Mouse (Mus musculus) heart, embryonic 13.5 days (tissue): ENCODE measurements around the gene Kctd12. TPM values are rescaled to one million over a fixed set of nuclear protein-coding genes. Genes with fewer than 3 reads are reported as not detected.

Experiments used
- ATAC-seq: fragments of 200-750 bp; cut with Nextera tagmentation; 2 replicates; pipeline ENCODE4 v1.8.0; 2017; ENCODE audit warnings: moderate TSS enrichment; ENCODE audit not compliant: insufficient number of reproducible peaks, low FRiP score, low TSS enrichment; ENCODE audit errors: extremely low read depth
- H3K27ac ChIP-seq: fragments of 300-500 bp; sonication (generic); replicated peaks from 2 replicates; pipeline ENCODE4 v1.5.1; 2015; ENCODE audit warnings: moderate library complexity, mild to moderate bottlenecking, inconsistent platforms
- H3K27me3 ChIP-seq: fragments of 300-500 bp; sonication (generic); replicated peaks from 2 replicates; pipeline ENCODE4 v1.6.1; 2015; ENCODE audit warnings: mild to moderate bottlenecking, inconsistent platforms
- H3K36me3 ChIP-seq: fragments of 300-500 bp; sonication (generic); 2 replicates; pipeline ENCODE4 v1.6.1; 2015; ENCODE audit warnings: mild to moderate bottlenecking, inconsistent platforms
- H3K4me1 ChIP-seq: fragments of 300-500 bp; sonication (generic); 2 replicates; pipeline ENCODE4 v1.6.1; 2015; ENCODE audit warnings: inconsistent platforms
- H3K4me2 ChIP-seq: fragments of 300-500 bp; sonication (generic); 2 replicates; pipeline ENCODE4 v1.6.1; 2015; ENCODE audit warnings: inconsistent platforms, mild to moderate bottlenecking, moderate library complexity
- H3K4me3 ChIP-seq: fragments of 300-500 bp; sonication (generic); 2 replicates; pipeline ENCODE4 v1.5.1; 2015; ENCODE audit warnings: moderate library complexity, mild to moderate bottlenecking, inconsistent platforms
- H3K9ac ChIP-seq: fragments of 300-500 bp; sonication (generic); 2 replicates; pipeline ENCODE4 v1.6.1; 2015; ENCODE audit warnings: inconsistent platforms, mild to moderate bottlenecking, moderate library complexity
- H3K9me3 ChIP-seq: fragments of 300-500 bp; sonication (generic); 2 replicates; pipeline ENCODE4 v1.6.1; 2016; ENCODE audit warnings: inconsistent platforms
- WGBS: fragments of 180-500 bp; shearing (Covaris S2); methylation state at CpG from one replicate; pipeline ENCODE4 v1.1.7; 2015; ENCODE audit warnings: mixed read lengths; 5-methylcytosine and 5-hydroxymethylcytosine counted together
- polyA plus RNA-seq: library from polyadenylated mRNA; unstranded; fragments of >200 nt; fragmentation: Nextera tagmentation; extraction: Ambion mirVana; gene quantifications from 2 replicates; pipeline ENCODE4 v1.2.1, GENCODE M21; 2015

Kctd12 gene
- polyA plus RNA-seq, result 3.8 and 6.9 TPM in 2 replicates

DNA sequence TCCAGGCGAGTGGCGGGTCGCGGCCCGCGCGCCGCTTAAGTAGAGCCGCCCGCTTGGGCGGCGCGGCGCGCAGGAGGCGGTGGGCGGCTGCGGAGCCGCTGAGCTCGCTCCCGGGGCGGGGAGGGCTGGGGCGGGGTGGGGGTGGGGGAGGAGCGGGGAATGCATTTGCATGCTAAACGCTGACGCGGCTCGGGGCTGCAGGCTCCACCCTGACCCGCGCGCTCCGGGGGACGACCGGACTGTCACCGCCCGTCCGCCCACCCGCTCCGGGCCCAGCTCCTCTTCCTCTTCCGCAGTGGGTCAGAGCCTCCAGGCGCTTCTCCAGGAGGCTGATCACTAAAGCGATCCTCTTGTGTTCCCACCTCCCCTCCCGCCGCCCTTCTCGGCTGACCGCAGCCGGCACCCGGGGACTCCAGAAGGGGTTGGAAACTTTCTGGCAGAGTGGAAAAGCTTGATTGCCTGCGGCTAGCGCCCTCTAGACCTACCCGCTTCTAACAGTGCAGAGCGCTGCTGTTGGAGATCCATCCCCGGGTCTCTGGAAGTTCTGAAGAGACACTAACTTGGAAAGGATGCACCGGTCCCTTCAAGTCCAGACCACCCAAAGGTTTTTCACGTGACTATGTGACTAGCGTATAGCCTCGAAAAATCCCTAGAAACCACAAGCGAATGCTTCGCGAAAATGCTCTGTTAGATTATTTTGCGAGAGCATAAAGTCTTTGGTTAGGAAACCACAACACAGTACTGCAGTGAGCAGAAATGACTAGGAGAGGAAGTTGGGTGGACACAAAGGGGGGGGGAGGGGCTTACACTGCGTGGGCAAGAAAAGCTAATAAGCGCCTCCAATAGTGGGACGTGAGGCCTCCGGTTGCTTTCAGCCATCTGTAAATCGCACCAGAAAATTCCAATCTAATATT lies at the start of gene Kctd12:
Gene Kctd12 (minus strand): TSS at position 11 of the 914 bp plus-strand sequence.
- H3K4me3 ChIP-seq, result peak within 1 kb of the TSS; percentile 68
- WGBS, result 2% methylated on average over 62 of the region's 66 CpGs
- no peaks in the 10 kb centered on the region for H3K36me3 ChIP-seq
- peak within 1 kb of the TSS; percentile 96 for H3K27ac ChIP-seq
- H3K9me3 ChIP-seq, result no peaks in the 10 kb centered on the region
- peak within 1 kb of the TSS; percentile 88 for H3K9ac ChIP-seq
- peak within 1 kb of the TSS; percentile 98 for H3K4me2 ChIP-seq
- H3K4me1 ChIP-seq, result peaks cover 20% of the 10 kb centered on the region
- peak; percentile 84 for ATAC-seq
- no peaks in the 10 kb centered on the region for H3K27me3 ChIP-seq

DNA sequence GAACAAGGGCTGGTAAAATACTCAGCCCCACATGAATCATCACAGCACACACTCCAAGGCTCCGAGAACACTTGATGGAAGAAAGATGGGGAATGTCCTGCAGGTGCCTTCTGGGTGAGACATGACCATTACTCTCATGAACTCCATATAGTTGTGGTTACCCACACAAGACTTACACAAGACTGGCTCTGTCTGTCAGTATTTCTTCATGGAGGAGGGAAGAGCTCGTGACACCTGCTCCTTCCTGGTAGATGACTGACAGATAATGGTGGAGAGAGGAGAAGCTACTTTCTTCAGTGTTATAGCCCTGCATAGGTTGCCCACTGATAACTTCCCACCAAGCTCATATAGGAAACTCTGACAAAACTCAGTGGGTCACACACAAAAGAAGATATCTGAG lies 46.8 kb upstream of the Kctd12 start:
- no peak for ATAC-seq
- no peak overlapping the region for H3K27ac ChIP-seq
- H3K9me3 ChIP-seq, result no peaks in the 10 kb centered on the region
- H3K4me2 ChIP-seq, result no peak overlapping the region
- peaks cover 2% of the 10 kb centered on the region; the same call in 1 of the 2 replicates for H3K4me1 ChIP-seq
- no peaks in the 10 kb centered on the region for H3K27me3 ChIP-seq
- WGBS, result 63% methylated on average over 2 of the region's 2 CpGs
- H3K36me3 ChIP-seq, result no peaks in the 10 kb centered on the region
- H3K9ac ChIP-seq, result no peak overlapping the region
- no peak overlapping the region for H3K4me3 ChIP-seq

DNA sequence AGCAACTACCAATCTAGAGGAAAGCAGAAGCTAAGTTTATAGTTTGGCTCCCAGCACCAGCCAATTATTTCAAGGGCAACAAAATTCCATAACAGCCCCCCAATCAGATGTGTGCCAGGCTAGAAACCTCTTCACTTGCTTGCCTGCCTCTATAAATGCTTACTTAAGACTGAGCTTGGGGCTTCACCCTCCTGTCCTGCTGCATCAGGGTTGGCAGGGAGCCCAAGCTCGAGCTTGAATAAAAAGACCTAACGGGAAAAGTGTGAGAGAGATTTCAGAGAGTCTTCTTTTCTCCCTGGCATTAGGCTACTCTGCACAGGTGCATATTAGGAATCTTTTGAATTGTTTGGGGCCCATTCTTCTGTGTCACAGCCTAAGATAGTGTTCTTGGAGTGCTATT lies 37.6 kb upstream of the Kctd12 start:
- 45% methylated on average over 2 of the region's 2 CpGs for WGBS
- no peak for ATAC-seq

DNA sequence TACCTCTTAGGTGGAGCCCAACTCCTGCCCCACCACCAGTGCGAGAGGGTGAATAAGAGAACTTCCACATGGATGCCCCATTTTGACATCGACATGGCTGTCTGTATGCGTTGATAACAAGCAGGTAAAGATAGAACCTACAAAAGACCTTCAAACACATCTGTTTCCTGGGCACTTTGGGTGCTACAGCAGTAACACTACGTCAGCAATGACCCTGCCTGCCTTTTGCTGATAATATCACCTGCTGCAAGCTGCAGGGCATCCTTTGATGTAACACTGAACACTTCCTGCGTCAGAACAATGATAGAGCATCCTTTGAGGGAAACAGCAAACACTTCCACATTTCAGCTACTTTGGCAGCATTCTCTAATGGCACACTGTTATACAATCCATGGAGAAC lies 34.6 kb upstream of the Kctd12 start:
- Histone ChIP-seq H3K36me3 (no peaks in the 10 kb centered on the region), H3K4me3 (no peak overlapping the region), H3K4me1 (no peaks in the 10 kb centered on the region; the same call in 1 of the 2 replicates), H3K9me3 (no peaks in the 10 kb centered on the region), H3K4me2 (no peak overlapping the region), H3K27me3 (no peaks in the 10 kb centered on the region), H3K9ac (no peak overlapping the region), H3K27ac (no peak overlapping the region)
- 47% methylated on average over 5 of the region's 5 CpGs for WGBS
- ATAC-seq, result no peak

More for the DNA sequence above, 37.6 kb upstream of the Kctd12 start:
- Histone ChIP-seq H3K27ac (no peak overlapping the region), H3K9ac (no peak overlapping the region), H3K36me3 (no peaks in the 10 kb centered on the region), H3K4me3 (no peak overlapping the region), H3K9me3 (no peaks in the 10 kb centered on the region), H3K4me1 (no peaks in the 10 kb centered on the region; the same call in 1 of the 2 replicates), H3K4me2 (no peak overlapping the region), H3K27me3 (no peaks in the 10 kb centered on the region)

DNA sequence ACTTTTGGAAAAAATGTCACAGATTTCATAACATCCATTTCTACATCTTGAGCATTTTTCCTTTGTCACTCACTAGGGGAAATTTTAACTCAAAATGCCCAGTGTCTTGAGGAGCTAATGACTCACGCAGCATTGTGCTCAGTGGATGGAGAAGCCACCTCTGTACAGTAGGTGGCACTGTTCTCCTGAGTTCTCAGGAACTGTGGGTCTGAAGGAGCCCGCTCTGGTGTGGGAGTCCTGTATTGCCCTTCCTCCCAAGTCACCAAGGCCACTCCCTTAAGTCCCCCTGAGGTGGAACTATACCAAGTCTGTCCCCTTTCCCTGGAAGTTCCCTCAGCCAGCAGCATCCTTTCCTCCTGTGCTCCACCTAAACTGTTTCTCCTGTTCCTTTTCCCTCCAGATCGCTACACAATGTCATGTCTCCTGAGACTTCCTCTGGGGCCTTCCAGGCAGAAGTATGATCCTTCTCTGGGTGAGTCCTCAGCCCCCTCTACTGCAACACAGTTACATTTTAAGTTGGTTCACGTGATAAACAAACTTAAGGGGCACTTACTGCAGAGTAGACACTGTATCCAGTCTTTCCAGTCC lies 30.2 kb upstream of the Kctd12 start:
- no peak overlapping the region for H3K9ac ChIP-seq
- H3K4me3 ChIP-seq, result no peak overlapping the region
- H3K9me3 ChIP-seq, result no peaks in the 10 kb centered on the region
- ATAC-seq, result peak; percentile 46; the same call in 1 of the 2 replicates
- no peaks in the 10 kb centered on the region for H3K36me3 ChIP-seq
- H3K4me1 ChIP-seq, result no peaks in the 10 kb centered on the region
- H3K27ac ChIP-seq, result no peak overlapping the region
- WGBS, result 26% methylated on average over 4 of the region's 4 CpGs
- H3K27me3 ChIP-seq, result no peaks in the 10 kb centered on the region
- H3K4me2 ChIP-seq, result no peak overlapping the region

DNA sequence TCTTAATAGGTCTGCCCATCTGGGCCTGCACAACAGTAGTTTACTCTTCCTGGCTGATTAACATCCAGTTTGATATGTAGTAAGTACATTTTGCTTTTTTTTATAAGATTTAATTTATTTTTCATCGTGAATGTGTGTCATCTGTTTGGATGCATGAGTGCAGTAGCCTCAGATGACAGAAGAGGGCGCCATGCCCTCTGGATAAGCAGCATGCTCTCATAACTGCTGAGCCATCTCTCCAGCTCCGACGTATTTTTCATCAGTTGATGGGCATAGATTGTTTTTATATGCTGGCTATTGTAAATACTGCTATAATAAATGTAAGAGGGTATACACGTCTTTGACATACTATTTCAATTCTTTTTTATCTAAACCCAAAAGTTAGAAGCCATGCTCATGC lies 29.3 kb upstream of the Kctd12 start:
- no peaks in the 10 kb centered on the region for H3K9me3 ChIP-seq
- no peak for ATAC-seq
- WGBS, result 33% methylated on average over 5 of the region's 5 CpGs

DNA sequence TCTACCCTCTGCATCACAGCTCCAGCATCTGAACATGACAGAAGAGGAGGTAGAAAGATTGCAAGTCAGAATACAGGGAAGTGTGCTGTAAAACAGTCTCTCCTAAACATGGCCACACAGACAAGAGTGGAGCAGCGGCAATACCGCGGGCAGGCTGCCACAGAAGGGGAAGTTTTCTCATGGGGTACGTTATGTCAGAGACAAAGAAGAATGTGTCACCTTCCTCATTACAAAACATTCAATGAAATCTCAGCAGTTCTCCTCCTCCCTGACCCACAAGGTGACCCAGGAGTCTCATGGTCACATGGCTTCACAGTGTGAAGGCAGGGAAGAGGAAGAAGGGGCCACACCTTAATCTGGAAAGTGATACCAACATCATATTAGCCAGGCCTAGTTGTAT lies 25.3 kb upstream of the Kctd12 start:
- H3K9me3 ChIP-seq, result no peaks in the 10 kb centered on the region
- H3K27ac ChIP-seq, result no peak overlapping the region
- no peak overlapping the region for H3K4me2 ChIP-seq
- no peak overlapping the region for H3K4me3 ChIP-seq
- WGBS, result 79% methylated on average over 4 of the region's 4 CpGs
- H3K9ac ChIP-seq, result no peak overlapping the region
- no peak for ATAC-seq
- H3K36me3 ChIP-seq, result no peaks in the 10 kb centered on the region
- no peaks in the 10 kb centered on the region for H3K4me1 ChIP-seq
- no peaks in the 10 kb centered on the region for H3K27me3 ChIP-seq

More for the DNA sequence above, 29.3 kb upstream of the Kctd12 start:
- Histone ChIP-seq H3K36me3 (no peaks in the 10 kb centered on the region), H3K27me3 (no peaks in the 10 kb centered on the region), H3K4me1 (no peaks in the 10 kb centered on the region), H3K4me2 (no peak overlapping the region), H3K27ac (no peak overlapping the region), H3K9ac (no peak overlapping the region), H3K4me3 (no peak overlapping the region)

DNA sequence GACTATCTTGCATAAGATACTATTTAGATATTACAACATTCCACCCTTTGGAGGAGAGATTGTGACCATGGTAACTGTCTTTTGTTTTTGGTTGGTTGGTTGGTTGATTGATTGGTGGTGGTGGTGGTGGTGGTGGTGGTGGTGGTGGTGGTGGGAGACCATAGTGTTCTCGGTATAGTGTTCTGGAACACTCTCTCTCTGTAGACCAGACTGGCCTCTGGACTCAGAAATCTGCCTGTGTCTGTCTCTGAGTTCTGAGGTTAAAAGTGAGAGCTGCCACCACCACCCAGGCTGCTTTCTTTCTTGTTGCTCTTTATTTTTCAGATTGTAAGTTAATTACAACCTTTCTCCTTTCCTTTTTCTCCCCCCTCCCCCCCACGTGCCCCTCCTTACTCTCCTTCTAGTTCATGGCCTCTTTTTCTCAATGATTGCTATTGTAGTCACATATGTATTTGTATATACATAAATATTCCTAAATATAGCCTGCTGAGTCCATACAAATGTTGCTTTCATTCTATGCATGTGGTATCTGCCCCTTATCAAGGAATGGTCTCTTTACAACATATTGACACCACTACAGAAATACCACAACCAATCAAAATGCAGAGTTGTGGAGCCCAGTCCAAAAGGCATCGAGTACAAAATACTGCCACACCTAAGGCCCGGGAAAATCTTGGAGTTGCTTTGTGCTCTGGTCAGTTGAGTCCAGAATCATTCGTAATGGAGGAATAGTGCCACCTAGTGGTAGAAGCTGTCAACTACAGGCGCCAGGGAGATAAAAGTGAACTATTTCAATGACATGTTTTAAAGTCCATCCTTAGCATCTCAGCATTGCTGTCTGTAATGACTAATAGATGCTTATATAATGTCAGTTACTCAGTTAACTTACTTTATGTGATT lies 12.5 kb upstream of the Kctd12 start:
- Histone ChIP-seq H3K36me3 (no peaks in the 10 kb centered on the region), H3K4me1 (no peaks in the 10 kb centered on the region), H3K4me3 (no peak overlapping the region), H3K27me3 (no peaks in the 10 kb centered on the region), H3K9ac (no peak overlapping the region), H3K9me3 (no peaks in the 10 kb centered on the region), H3K4me2 (no peak overlapping the region), H3K27ac (no peak overlapping the region)
- WGBS, result 22% methylated on average over 6 of the region's 6 CpGs
- ATAC-seq, result no peak

DNA sequence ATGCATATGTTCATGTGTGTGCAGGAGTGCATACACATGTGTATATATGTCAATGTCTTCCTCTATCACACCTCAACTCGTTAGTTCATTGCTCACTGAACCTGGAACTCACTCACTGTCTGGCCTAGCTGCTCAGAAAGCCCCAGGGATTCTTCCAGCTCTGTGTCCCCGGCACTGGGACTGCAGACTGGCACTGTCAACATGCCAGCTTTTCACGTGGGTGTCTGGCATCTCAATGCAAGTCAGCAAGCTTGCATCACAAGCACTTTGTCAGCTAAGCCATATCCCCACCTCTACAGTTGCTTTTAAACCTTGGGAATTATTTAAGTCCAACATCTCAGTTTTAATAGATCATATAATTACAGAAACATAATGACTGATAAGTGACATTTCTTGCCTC lies 8.3 kb upstream of the Kctd12 start:
- WGBS, result 64% methylated on average over 3 of the region's 3 CpGs
- H3K4me3 ChIP-seq, result no peak overlapping the region
- no peak for ATAC-seq

DNA sequence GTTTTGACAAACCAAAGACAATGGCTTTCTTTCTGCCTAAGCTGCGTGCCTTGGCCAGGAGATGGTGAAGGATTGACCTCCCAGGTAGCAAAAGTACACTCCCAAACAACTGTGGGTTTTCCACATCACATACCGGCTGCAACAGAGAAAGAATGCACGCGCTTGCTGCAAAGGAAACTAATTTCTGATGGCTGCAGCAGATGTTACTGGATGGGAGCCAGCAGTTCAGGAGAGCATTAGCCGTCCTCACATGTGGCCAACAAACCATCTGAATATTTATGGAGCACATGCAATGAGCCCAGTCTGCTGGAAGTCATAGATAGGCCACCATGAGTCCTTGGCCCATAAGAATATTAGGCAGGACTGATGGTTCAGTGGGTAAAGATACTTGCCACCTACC lies 7.4 kb upstream of the Kctd12 start:
- Histone ChIP-seq H3K9ac (no peak overlapping the region), H3K27ac (no peak overlapping the region), H3K4me3 (no peak overlapping the region), H3K36me3 (no peaks in the 10 kb centered on the region), H3K27me3 (no peaks in the 10 kb centered on the region), H3K4me2 (no peak overlapping the region), H3K9me3 (no peaks in the 10 kb centered on the region), H3K4me1 (peaks cover 8% of the 10 kb centered on the region)
- ATAC-seq, result no peak
- WGBS, result 57% methylated on average over 5 of the region's 5 CpGs

More for the DNA sequence above, 8.3 kb upstream of the Kctd12 start:
- no peaks in the 10 kb centered on the region for H3K27me3 ChIP-seq
- H3K4me2 ChIP-seq, result no peak overlapping the region
- H3K36me3 ChIP-seq, result no peaks in the 10 kb centered on the region
- H3K4me1 ChIP-seq, result peaks cover 8% of the 10 kb centered on the region
- H3K27ac ChIP-seq, result no peak overlapping the region
- no peak overlapping the region for H3K9ac ChIP-seq
- no peaks in the 10 kb centered on the region for H3K9me3 ChIP-seq

DNA sequence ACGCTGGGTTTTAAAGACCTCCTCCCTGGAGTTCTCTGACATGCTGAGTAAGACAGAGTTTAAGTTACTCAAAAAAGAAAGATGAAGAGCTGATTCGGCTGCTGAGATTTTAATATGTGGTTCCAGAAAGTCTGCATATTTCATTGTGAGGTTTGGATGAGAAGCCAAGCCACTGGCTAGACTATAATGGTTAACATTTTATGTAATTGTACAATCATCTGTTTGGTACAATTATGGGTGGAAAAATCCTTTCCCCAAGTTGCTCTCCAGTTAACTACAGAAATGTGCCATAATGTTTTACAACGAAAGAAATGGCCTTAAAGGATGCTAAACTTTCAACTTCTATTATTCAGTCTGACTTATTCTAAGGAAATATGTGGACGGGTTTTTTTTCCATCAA lies 6.8 kb upstream of the Kctd12 start:
- no peak for ATAC-seq
- Histone ChIP-seq H3K9me3 (no peaks in the 10 kb centered on the region), H3K36me3 (no peaks in the 10 kb centered on the region), H3K4me3 (no peak overlapping the region), H3K9ac (no peak overlapping the region), H3K27me3 (no peaks in the 10 kb centered on the region), H3K4me2 (no peak overlapping the region), H3K27ac (no peak overlapping the region), H3K4me1 (peaks cover 8% of the 10 kb centered on the region)
- 61% methylated on average over 4 of the region's 4 CpGs for WGBS
